Mouse (Mus musculus) testis, adult 2 months (tissue): ENCODE measurements around the gene Hint2.

ENCODE experiments used
- CTCF ChIP-seq: fragments of 200-500 bp; IDR thresholded peaks from 2 replicates; pipeline ENCODE4 v1.5.1; 2012; ENCODE audit warnings: low read depth, mild to moderate bottlenecking, inconsistent platforms, low read length, moderate library complexity; ENCODE audit not compliant: control insufficient read depth, insufficient read depth, insufficient replicate concordance
- POLR2A ChIP-seq: fragments of 200-500 bp; IDR thresholded peaks from 2 replicates; pipeline ENCODE4 v1.6.1; 2012; ENCODE audit warnings: low read depth, mild to moderate bottlenecking, inconsistent platforms, low read length, moderate library complexity; ENCODE audit not compliant: control insufficient read depth

GRCm38 (mm10) chr4:43705991-43706390 is 49.7 kb upstream of the Hint2 start:
- no peak for TF ChIP-seq CTCF
- TF ChIP-seq POLR2A, result no peak
